In genomic region chr10:59920810-59921681, GRCm38 (mm10) we compare ENCODE assay signal across 8 mouse cellular contexts. TPM values are rescaled to one million over a fixed set of nuclear protein-coding genes. Genes with fewer than 3 reads are reported as not detected.
DNase-seq lines count a peak whose midpoint lies in the region; ATAC-seq and TF ChIP-seq lines count a peak whose summit lies in the region.

No protein-coding gene starts in this region.

- H3K27ac ChIP-seq in MEL (ENCODE audit: control insufficient read depth, low read depth, low read length), result peak overlapping the region; percentile 16; the same call in 1 of the 2 replicates
- peak overlapping the region; percentile 81 for H3K27ac ChIP-seq in forebrain, embryonic 12.5 days
- peak overlapping the region; percentile 58 for H3K27ac ChIP-seq in lung, embryonic 16.5 days (ENCODE audit: low read length)
- H3K27ac ChIP-seq in olfactory bulb, adult 2 months (ENCODE audit: insufficient read depth, low read depth, low read length), result peak overlapping the region; percentile 76

- peak overlapping the region; percentile 62 for H3K4me2 ChIP-seq in forebrain, embryonic 12.5 days
- peak overlapping the region; percentile 80 for H3K4me2 ChIP-seq in lung, embryonic 16.5 days (ENCODE audit: low read depth, low read length)

- peaks cover 0 to 9% of the 10 kb centered on the region in 2 experiments; a peak in 2 of 4 replicates for H3K36me3 ChIP-seq in MEL (ENCODE audit: control insufficient read depth in 1 of 2, insufficient read depth in 2 of 2, low read length in 2 of 2)
- no peaks in the 10 kb centered on the region for H3K36me3 ChIP-seq in forebrain, embryonic 12.5 days (replicated peaks)
- no peaks in the 10 kb centered on the region for H3K36me3 ChIP-seq in lung, embryonic 16.5 days (ENCODE audit: control insufficient read depth, insufficient read depth, low read length)

- peak in 1 of 2 experiments; percentile 32; a peak in 2 of 4 replicates for TF ChIP-seq EP300 in MEL (IDR thresholded peaks at IDR 0.05; ENCODE audit: low read depth in 1 of 2, low read length in 2 of 2)

- no peaks in the 10 kb centered on the region for H3K27me3 ChIP-seq in MEL (ENCODE audit: control insufficient read depth in 1 of 2, insufficient read depth in 2 of 2, low read length in 2 of 2)
- no peaks in the 10 kb centered on the region for H3K27me3 ChIP-seq in forebrain, embryonic 12.5 days
- no peaks in the 10 kb centered on the region for H3K27me3 ChIP-seq in lung, embryonic 16.5 days (ENCODE audit: control insufficient read depth, insufficient read depth, low read depth, low read length)

- no peak for TF ChIP-seq RAD21 in MEL (IDR thresholded peaks at IDR 0.05; ENCODE audit: low read depth, low read length)

- no peaks in the 10 kb centered on the region for H3K79me2 ChIP-seq in MEL (ENCODE audit: control insufficient read depth, insufficient read depth, low read length, poor library complexity)

- intact Hi-C loops in heart, postnatal 36 days (cut with DNase I), result loop anchor here (2.0 kb wide), 1 partner anchor 22 kb away; no protein-coding TSS in a partner anchor

- peak overlapping the region; percentile 48 for H3K9ac ChIP-seq in MEL (ENCODE audit: control insufficient read depth, low read depth, low read length, poor library complexity, severe bottlenecking)
- H3K9ac ChIP-seq in forebrain, embryonic 12.5 days, result peak overlapping the region; percentile 49
- peak overlapping the region; percentile 60 for H3K9ac ChIP-seq in lung, embryonic 16.5 days (ENCODE audit: low read length)

- peak; percentile 83 for DNase-seq in MEL (ENCODE audit: low read depth, low spot score)
- peak; percentile 57 for DNase-seq in c-Kit-positive CD71-positive TER-119-negative erythroid progenitor cells, embryonic 14.5 days (ENCODE audit: low read depth)
- DNase-seq in heart, postnatal 36 days, result peak; percentile 70 to 83
- peak; percentile 54 to 81 for DNase-seq in layer of hippocampus, adult 18-20 months (ENCODE audit: low spot score in 2 of 2)
- DNase-seq in urinary bladder, postnatal 25 days (ENCODE audit: low spot score), result peak; percentile 60

- H3K4me1 ChIP-seq in MEL (ENCODE audit: control insufficient read depth in 1 of 2, insufficient read depth in 2 of 2, low read length in 2 of 2), result peaks cover 10 to 25% of the 10 kb centered on the region in 2 experiments
- peaks cover 38% of the 10 kb centered on the region for H3K4me1 ChIP-seq in forebrain, embryonic 12.5 days
- peaks cover 43% of the 10 kb centered on the region for H3K4me1 ChIP-seq in lung, embryonic 16.5 days (replicated peaks; ENCODE audit: control insufficient read depth, insufficient read depth, low read length)
- H3K4me1 ChIP-seq in olfactory bulb, adult 2 months (ENCODE audit: control insufficient read depth, insufficient read depth, low read length), result peaks cover 29% of the 10 kb centered on the region

- peak; percentile 78 for ATAC-seq in forebrain, embryonic 12.5 days (ENCODE audit: low FRiP score)
- ATAC-seq in lung, embryonic 16.5 days (ENCODE audit: low read depth), result peak; percentile 49

- TF ChIP-seq CTCF in MEL (IDR thresholded peaks at IDR 0.05 in 2 of 3, conservative IDR thresholded peaks at IDR 0.05 in 1 of 3; ENCODE audit: control insufficient read depth in 1 of 3, insufficient read depth in 1 of 3, low read depth in 2 of 3, low read length in 3 of 3, poor library complexity in 1 of 3, severe bottlenecking in 1 of 3), result no peak
- peak; percentile 27; the same call in 1 of the 2 replicates for TF ChIP-seq CTCF in olfactory bulb, adult 2 months (IDR thresholded peaks at IDR 0.05; ENCODE audit: insufficient read depth, low read depth, low read length)

- H3K9me3 ChIP-seq in MEL (replicated peaks; ENCODE audit: insufficient read depth, low read length), result no peaks in the 10 kb centered on the region
- no peaks in the 10 kb centered on the region for H3K9me3 ChIP-seq in forebrain, embryonic 12.5 days
- H3K9me3 ChIP-seq in lung, embryonic 16.5 days (ENCODE audit: control insufficient read depth, low read length), result no peaks in the 10 kb centered on the region

- WGBS in forebrain, embryonic 12.5 days, result 6% methylated on average over 33 of the region's 33 CpGs
- 2% methylated on average over 33 of the region's 33 CpGs for WGBS in lung, embryonic 16.5 days
- WGBS in olfactory bulb, adult 2 months, result 2% methylated on average over 33 of the region's 33 CpGs

- H3K4me3 ChIP-seq in MEL (ENCODE audit: control insufficient read depth in 1 of 2, insufficient read depth in 1 of 2, low read depth in 2 of 2, low read length in 2 of 2), result peak overlapping the region; percentile 66 to 95
- H3K4me3 ChIP-seq in forebrain, embryonic 12.5 days (replicated peaks), result peak overlapping the region; percentile 36
- peak overlapping the region; percentile 47 for H3K4me3 ChIP-seq in lung, embryonic 16.5 days (ENCODE audit: low read length)
- H3K4me3 ChIP-seq in olfactory bulb, adult 2 months (ENCODE audit: insufficient read depth, low read depth, low read length), result peak overlapping the region; percentile 55

- TF ChIP-seq POLR2A in MEL (IDR thresholded peaks at IDR 0.05; ENCODE audit: control insufficient read depth in 1 of 2, insufficient read depth in 1 of 2, low read depth in 1 of 2, low read length in 2 of 2, poor library complexity in 1 of 2), result peak in 1 of 2 experiments; percentile 37; a peak in 1 of 4 replicates
- TF ChIP-seq POLR2A in olfactory bulb, adult 2 months (IDR thresholded peaks at IDR 0.05; ENCODE audit: insufficient read depth, low read depth, low read length), result 0 out of 2 replicates have a peak, but pooled peaks have one; percentile 29

TF ChIP-seq in MEL, 35 proteins besides CTCF, POLR2A, EP300 and RAD21 (continues in another document):
- TF ChIP-seq ELF1 (IDR thresholded peaks at IDR 0.05; ENCODE audit: low read depth, low read length) (no peak), MAZ (IDR thresholded peaks at IDR 0.05; ENCODE audit: low read depth, low read length) (peak; percentile 70), MXI1 (IDR thresholded peaks at IDR 0.05; ENCODE audit: low read depth, low read length) (peak; percentile 98), CHD2 (IDR thresholded peaks at IDR 0.05; ENCODE audit: low read length) (no peak), CHD1 (IDR thresholded peaks at IDR 0.05; ENCODE audit: low read depth, low read length) (no peak), ZC3H11A (IDR thresholded peaks at IDR 0.05; ENCODE audit: low read depth, low read length) (no peak), TAL1 (IDR thresholded peaks at IDR 0.05; ENCODE audit: low read length) (peak; percentile 22; the same call in 1 of the 2 replicates), SMC3 (IDR thresholded peaks at IDR 0.05; ENCODE audit: low read depth, low read length) (no peak), GABPA (IDR thresholded peaks at IDR 0.05; ENCODE audit: low read depth, low read length) (no peak), USF2 (IDR thresholded peaks at IDR 0.05; ENCODE audit: borderline replicate concordance in 1 of 2, insufficient read depth in 1 of 2, low read depth in 1 of 2, low read length in 2 of 2) (no peak), POLR2AphosphoS2 (IDR thresholded peaks at IDR 0.05; ENCODE audit: low read length) (no peak), SIN3A (IDR thresholded peaks at IDR 0.05; ENCODE audit: low read length) (peak; percentile 97), MYB (IDR thresholded peaks at IDR 0.05; ENCODE audit: low read depth, low read length) (peak; percentile 38; the same call in 1 of the 2 replicates), USF1 (IDR thresholded peaks at IDR 0.05; ENCODE audit: low read depth, low read length) (peak; percentile 50), NRF1 (IDR thresholded peaks at IDR 0.05; ENCODE audit: insufficient read depth, low read depth, low read length, poor library complexity, severe bottlenecking) (no peak), MAX (IDR thresholded peaks at IDR 0.05; ENCODE audit: low read length) (peak; percentile 93), TCF12 (IDR thresholded peaks at IDR 0.05; ENCODE audit: low read depth, low read length) (peak; percentile 24; the same call in 1 of the 2 replicates), MAFK (IDR thresholded peaks at IDR 0.05; ENCODE audit: borderline replicate concordance, low read depth, low read length) (no peak), ZKSCAN1 (IDR thresholded peaks at IDR 0.05; ENCODE audit: low read depth, low read length) (no peak), TBP (IDR thresholded peaks at IDR 0.05; ENCODE audit: low read depth, low read length) (no peak), MYC (IDR thresholded peaks at IDR 0.05; ENCODE audit: low read depth, low read length) (peak; percentile 66; the same call in 1 of the 2 replicates), RCOR1 (IDR thresholded peaks at IDR 0.05; ENCODE audit: low read depth, low read length) (0 out of 2 replicates have a peak, but pooled peaks have one; percentile 30), BHLHE40 (IDR thresholded peaks at IDR 0.05; ENCODE audit: borderline replicate concordance, low read depth, low read length) (peak; percentile 75; the same call in 1 of the 2 replicates), HCFC1 (IDR thresholded peaks at IDR 0.05; ENCODE audit: low read depth, low read length) (peak; percentile 45; the same call in 1 of the 2 replicates), E2F4 (IDR thresholded peaks at IDR 0.05; ENCODE audit: borderline replicate concordance, low read depth, low read length) (no peak)

RNA-seq across cellular contexts. Expression of gene Ddit4, which starts 30.6 kb away (rescaled TPM):
- total RNA-seq in MEL (2012; rRNA removed), result 2.6 and 40.6 TPM in 2 replicates
- 10 to 100 TPM in 1 of 2 experiments, not detected in 1; 11.6 TPM for polyA plus RNA-seq in MEL (2012; ENCODE audit: insufficient read depth in 1 of 2, insufficient read length in 2 of 2, low read depth in 1 of 2, low replicate concordance in 2 of 2, missing spikeins in 1 of 2)
- 58.9 and 61.6 TPM in 2 replicates for polyA plus RNA-seq in forebrain, embryonic 12.5 days (2016; fragmentation: Nextera tagmentation; extraction: Ambion mirVana)
- total RNA-seq in heart, postnatal 36 days (2021), result 10 to 100 TPM; 37.1 to 64.2 TPM
- total RNA-seq in layer of hippocampus, adult 18-20 months (2021), result 10 to 100 TPM; 69.7 to 89.5 TPM
- 36.3 and 39.3 TPM in 2 replicates for polyA plus RNA-seq in lung, embryonic 16.5 days (2015; fragmentation: Nextera tagmentation; extraction: Ambion mirVana)
- 264 TPM in 1 of 2 replicates, not detected in the other for polyA plus RNA-seq in olfactory bulb, adult 2 months (2012; ENCODE audit: insufficient read depth, insufficient read length, low replicate concordance, missing spikeins)

RNA-seq across cellular contexts. Expression of gene Dnajb12, which starts 41.7 kb away (rescaled TPM):
- 13.3 and 17.2 TPM in 2 replicates for total RNA-seq in MEL (2012; rRNA removed)
- 100 to 1,000 TPM in 1 of 2 experiments, 10 to 100 TPM in 1; 41.7 to 217 TPM for polyA plus RNA-seq in MEL (2012; ENCODE audit: insufficient read depth in 1 of 2, insufficient read length in 2 of 2, low read depth in 1 of 2, low replicate concordance in 2 of 2, missing spikeins in 1 of 2)
- 21.2 and 22.7 TPM in 2 replicates for polyA plus RNA-seq in forebrain, embryonic 12.5 days (2016; fragmentation: Nextera tagmentation; extraction: Ambion mirVana)
- total RNA-seq in heart, postnatal 36 days (2021), result 10 to 100 TPM; 39.8 to 43.5 TPM
- 10 to 100 TPM; 52.7 to 53.2 TPM for total RNA-seq in layer of hippocampus, adult 18-20 months (2021)
- polyA plus RNA-seq in lung, embryonic 16.5 days (2015; fragmentation: Nextera tagmentation; extraction: Ambion mirVana), result 24.2 and 27.1 TPM in 2 replicates
- not detected in 2 replicates for polyA plus RNA-seq in olfactory bulb, adult 2 months (2012; ENCODE audit: insufficient read depth, insufficient read length, low replicate concordance, missing spikeins)

Comparison
In these comparisons a context has a peak if more than half of its experiments do, and no peak if none do; other contexts are left out.
1. Peak in every context shown above with its lines: DNase-seq, ATAC-seq, H3K4me3 ChIP-seq and H3K27ac ChIP-seq.
2. H3K27ac ChIP-seq: peak in every context shown above with its lines; median percentile 81 in forebrain, embryonic 12.5 days; 76 in olfactory bulb, adult 2 months; 58 in lung, embryonic 16.5 days; 16 in MEL.